Mouse (Mus musculus): Measurements from ENCODE around the gene Coro1a.
"Not testable (repeated sequence)": the region's sequence is repeated elsewhere in the genome, so short reads cannot be mapped to it uniquely, and the experiment has no call there.

Coro1a gene

GRCm38 (mm10) chr7:126690737-126691136 is 16.9 kb downstream of the Coro1a start:
- CTCF ChIA-PET: no interaction called here

- CTCF ChIA-PET: no interaction called here
These were observed 18.6 kb downstream of the Coro1a start for GRCm38 (mm10) chr7:126689021-126689420.

DNA sequence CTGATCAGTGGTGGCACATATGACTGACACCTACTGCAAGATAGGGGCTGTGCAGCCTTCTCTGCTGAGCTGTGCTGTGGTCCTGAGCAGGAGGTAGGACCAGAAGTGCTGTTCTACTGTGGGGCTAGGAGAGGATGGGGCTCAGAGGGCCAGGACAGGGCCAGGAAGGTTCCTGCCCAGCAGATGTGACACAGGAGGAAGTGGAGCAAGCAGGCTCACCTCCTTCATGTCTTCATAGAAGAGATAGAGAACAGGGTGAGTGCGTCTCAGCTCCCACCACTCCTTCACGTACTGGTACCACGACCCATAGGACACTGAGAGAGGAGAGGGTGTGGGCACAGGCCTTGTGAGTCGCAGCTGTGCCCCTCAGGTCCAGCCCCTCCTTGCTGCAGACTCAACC is 19.4 kb downstream of the Coro1a start:
- CTCF ChIA-PET: not testable (repeated sequence)

GRCm38 (mm10) chr7:126681221-126681620 is 26.4 kb downstream of the Coro1a start:
- CTCF ChIA-PET: interaction anchor here (0.5 kb wide), 1 partner anchor 105 kb away, joined by 9 read pairs; no protein-coding TSS in a partner anchor

- CTCF ChIA-PET: no interaction called here
These were observed 27.9 kb downstream of the Coro1a start for GRCm38 (mm10) chr7:126679683-126680082.

DNA sequence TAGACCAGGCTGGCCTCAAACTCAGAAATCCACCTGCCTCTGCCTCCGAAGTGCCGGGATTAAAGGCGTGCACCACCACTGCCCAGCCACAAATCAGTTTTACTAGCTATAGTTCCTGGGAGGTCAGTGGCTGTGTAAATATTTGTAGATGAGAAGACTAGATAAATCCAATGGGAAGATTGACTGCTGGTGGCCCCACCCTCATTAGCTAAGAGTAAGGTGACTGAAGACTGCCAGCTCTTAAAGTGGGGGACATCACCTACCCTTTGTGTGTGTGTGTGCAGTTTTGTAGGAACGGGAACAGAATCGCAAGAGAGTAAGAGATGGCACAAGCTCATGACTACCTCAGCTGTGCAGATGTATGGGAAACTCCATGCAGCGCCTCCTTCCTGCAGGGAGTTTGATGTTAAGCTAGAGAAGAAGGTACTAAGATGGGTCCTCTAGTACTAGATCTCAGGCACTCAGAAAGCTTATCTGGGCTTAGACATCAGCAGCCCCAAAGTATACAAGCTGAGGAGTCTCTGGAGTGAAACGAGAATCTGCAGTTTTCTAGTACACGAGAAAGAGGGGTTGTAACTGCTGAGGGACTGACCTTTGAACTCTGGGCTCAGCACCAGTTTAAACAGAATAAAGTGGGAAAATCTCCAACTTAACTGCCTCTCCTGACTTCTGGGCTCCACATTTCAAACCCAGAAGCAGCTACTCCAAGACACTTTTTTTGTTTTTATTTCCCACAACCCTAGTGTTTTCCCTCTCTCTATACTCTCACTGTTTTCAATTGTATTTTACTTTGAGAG is 28.8 kb downstream of the Coro1a start:
- CTCF ChIA-PET: no interaction called here

DNA sequence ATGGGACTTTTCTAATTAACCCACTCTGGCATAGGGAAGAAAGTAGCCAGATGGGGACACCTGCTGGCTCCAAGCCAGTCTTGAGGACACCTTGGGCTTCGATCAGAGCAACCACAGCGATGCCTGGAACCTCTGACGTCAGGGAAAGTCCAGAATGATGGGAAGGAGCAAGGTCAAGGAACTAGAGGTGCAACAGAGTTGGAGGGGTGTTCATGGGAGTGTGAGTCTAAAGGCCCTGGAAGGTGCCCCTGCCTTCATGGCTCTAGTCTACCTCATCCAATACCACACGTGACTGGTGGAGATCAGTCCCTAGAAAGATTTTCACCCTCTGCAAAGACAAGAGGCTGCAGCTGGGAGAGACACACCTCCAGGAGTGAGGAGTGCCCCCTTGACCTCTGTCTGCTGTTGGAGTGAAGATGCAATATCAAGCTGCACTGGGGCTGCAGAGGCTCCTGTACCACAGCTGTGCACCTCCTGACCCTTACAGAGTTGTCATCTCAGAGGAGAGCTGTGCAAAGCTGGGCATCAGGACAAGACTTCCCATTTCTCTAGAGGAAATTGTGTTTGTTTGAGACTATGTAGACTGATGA is 30.9 kb downstream of the Coro1a start:
- CTCF ChIA-PET: no interaction called here

DNA sequence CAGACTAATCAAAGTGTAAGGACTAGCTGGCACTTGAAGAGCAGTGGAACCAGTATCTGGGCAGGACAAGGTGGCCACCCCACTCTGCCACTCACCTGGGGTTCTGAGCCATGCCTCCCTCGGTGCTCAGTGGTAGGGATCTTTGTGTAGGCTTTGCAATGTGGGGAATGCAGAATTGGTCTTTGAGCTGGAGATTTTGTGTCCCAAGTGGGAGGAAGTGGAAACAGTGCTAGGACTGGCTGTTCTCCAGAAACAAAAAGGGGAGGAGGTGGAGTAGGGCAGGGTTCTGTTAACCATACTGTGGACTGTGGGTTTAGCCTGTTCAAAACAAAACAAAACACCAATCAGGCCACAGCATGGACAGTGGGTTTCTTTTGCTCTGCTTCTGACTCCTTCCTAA is 31.4 kb downstream of the Coro1a start, which contains the start of gene Sult1a1:
TSS of gene Sult1a1 (minus strand) at position 226 of the 400 bp plus-strand sequence.
- CTCF ChIA-PET: no interaction called here

DNA sequence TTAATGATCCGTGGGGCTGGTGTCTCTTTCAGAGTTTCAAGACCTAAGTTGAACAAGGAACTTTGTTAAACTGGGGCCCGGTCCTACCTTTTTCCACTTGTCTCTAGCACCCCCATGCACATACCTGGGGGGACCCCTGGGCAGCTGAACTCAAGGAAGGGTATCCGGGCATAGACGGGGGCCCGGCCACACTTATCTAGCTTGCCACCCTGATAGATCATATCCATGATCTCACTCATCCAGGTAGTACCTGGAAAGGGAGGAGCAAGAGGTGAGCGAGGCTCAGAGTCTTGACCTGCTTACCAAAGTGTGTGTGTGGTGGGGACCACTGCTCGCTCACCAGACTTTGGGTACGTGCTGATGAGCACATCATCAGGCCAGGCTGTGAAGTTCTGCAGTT is 32.5 kb downstream of the Coro1a start:
- CTCF ChIA-PET: no interaction called here

- CTCF ChIA-PET: no interaction called here
These were observed 35.5 kb downstream of the Coro1a start for GRCm38 (mm10) chr7:126672111-126672510.

GRCm38 (mm10) chr7:126670152-126670551 is 37.4 kb downstream of the Coro1a start:
- CTCF ChIA-PET: interaction anchor here (0.5 kb wide), 1 partner anchor 92 kb away, joined by 3 read pairs; no protein-coding TSS in a partner anchor

- CTCF ChIA-PET: interaction anchor here (0.7 kb wide), 2 partner anchors 193 to 211 kb away, joined by 4 to 7 read pairs; partner anchors contain the start of genes Hirip3 and Ino80e
These were observed 39.1 kb downstream of the Coro1a start for GRCm38 (mm10) chr7:126668452-126668851.

GRCm38 (mm10) chr7:126667495-126668090 is 40.0 kb downstream of the Coro1a start:
- CTCF ChIA-PET: interaction anchor here (0.7 kb wide), 1 partner anchor 33 kb away, joined by 3 read pairs; no protein-coding TSS in a partner anchor

DNA sequence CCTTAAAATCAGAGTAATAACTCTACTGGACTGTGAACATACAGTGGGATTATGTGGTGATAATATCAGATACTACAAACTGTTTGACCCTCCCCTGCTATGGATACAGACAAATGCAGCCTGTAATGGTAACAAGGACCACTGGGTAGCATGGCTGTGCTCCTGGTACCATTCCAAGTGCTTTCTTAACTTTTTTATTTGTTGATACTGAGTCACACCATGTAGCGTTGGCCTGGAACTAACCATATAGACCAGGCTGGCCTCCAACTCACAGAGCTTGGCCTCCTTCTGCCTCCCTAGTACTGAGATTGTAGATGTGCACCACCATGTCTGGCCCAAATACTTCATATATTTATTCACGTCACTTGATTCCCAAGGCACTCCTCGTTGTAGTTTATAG is 42.3 kb downstream of the Coro1a start:
- CTCF ChIA-PET: no interaction called here

DNA sequence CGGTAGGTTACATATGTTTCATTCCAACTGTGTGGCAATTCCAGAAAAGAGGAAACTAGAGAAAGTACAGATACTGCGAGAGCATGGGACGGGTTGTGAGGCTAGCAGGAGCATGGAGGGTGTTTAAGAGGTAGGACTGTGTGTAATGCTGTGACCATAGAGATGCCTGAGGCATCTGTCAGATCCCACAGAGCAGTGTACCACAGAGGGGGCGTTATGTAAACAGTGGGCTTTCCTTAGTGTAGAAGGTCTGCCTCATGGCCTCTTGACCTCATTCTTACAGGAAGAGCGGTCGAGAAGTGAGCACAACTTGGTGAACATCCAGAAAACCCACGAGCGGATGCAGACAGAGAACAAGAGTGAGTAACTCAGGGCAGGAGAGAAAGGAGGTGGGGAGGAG is 43.9 kb downstream of the Coro1a start:
- CTCF ChIA-PET: interaction anchor here (0.8 kb wide), 1 partner anchor 1213 kb away, joined by 3 read pairs; the partner anchor contains the start of gene Zfp668

DNA sequence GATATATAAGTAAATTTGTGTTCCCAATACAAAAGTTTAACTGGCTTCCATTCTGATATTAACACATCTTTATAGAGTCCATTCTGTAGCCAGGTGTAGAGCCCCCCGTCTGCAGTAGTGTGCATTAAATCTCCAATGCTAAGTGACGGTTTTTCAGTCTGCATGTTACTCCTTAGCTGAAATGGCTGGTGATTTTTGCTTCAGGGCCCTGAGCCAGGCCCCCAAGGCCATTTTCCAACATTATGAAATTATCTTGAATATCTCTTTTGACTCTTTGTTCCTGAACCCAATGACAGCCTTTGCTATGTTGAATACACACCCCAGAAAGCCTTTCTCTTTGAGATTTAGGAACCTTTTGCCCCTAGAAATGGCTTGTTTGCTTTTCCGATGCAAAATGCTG is 47.8 kb downstream of the Coro1a start:
- CTCF ChIA-PET: no interaction called here

- CTCF ChIA-PET: no interaction called here
These were observed 50.1 kb downstream of the Coro1a start for GRCm38 (mm10) chr7:126657522-126657921.

- CTCF ChIA-PET: no interaction called here
These were observed 51.9 kb downstream of the Coro1a start for GRCm38 (mm10) chr7:126655695-126656094.

- CTCF ChIA-PET: no interaction called here
These were observed 53.6 kb downstream of the Coro1a start for GRCm38 (mm10) chr7:126653991-126654390.

DNA sequence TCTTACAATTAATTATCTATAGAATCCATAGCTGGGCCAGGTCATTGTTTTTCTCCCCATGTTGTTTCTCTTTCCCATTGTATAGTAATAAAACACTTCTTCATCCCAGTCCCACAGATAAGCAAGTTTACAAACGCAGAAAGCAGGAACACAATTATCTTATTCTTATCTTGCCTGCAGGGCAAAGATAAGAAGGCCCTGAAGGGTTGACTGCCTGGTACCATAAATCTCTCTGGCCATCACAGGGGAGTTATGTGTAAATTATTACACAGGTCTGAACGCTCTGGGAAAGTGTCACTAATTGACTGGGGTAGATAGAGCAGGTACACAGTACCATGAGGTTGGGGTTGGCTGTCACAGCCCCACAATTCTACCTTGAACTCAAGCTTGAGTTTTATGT is 56.7 kb downstream of the Coro1a start:
- CTCF ChIA-PET: no interaction called here
